Mouse (Mus musculus): Measurements from ENCODE around the gene Zfp825. TPM values are rescaled to one million over a fixed set of nuclear protein-coding genes. Genes with fewer than 3 reads are reported as not detected.
"Not testable (repeated sequence)": the region's sequence is repeated elsewhere in the genome, so short reads cannot be mapped to it uniquely, and the experiment has no call there.

The Zfp825 gene
- polyA plus RNA-seq, 1 experiment from 2014 or later: 14.8 TPM

GRCm38 (mm10) chr13:74499696-74500095 lies 5.9 kb upstream of the Zfp825 start:
- not testable (repeated sequence) for ATAC-seq (ENCODE audit: insufficient number of reproducible peaks, low FRiP score); H3K27me3 ChIP-seq (replicated peaks); H3K36me3 ChIP-seq; H3K4me3 ChIP-seq; H3K27ac ChIP-seq (ENCODE audit: poor library complexity, severe bottlenecking); H3K4me1 ChIP-seq (replicated peaks); H3K9me3 ChIP-seq (replicated peaks); H3K9ac ChIP-seq; H3K4me2 ChIP-seq
- 55% methylated on average over 1 of the region's 1 CpGs for WGBS

- H3K4me3 ChIP-seq; H3K9me3 ChIP-seq (replicated peaks); H3K4me1 ChIP-seq (replicated peaks); H3K27ac ChIP-seq (ENCODE audit: poor library complexity, severe bottlenecking); H3K36me3 ChIP-seq; H3K9ac ChIP-seq; H3K4me2 ChIP-seq; ATAC-seq (ENCODE audit: insufficient number of reproducible peaks, low FRiP score); H3K27me3 ChIP-seq (replicated peaks): not testable (repeated sequence)
- 85% methylated on average over 3 of the region's 3 CpGs for WGBS
These were observed 9.5 kb downstream of the Zfp825 start for GRCm38 (mm10) chr13:74484326-74484725.

- not testable (repeated sequence) for H3K36me3 ChIP-seq; H3K9me3 ChIP-seq (replicated peaks); H3K9ac ChIP-seq; H3K27ac ChIP-seq (ENCODE audit: poor library complexity, severe bottlenecking); H3K4me1 ChIP-seq (replicated peaks); H3K27me3 ChIP-seq (replicated peaks); H3K4me3 ChIP-seq; H3K4me2 ChIP-seq; ATAC-seq (ENCODE audit: insufficient number of reproducible peaks, low FRiP score)
- WGBS: 89% methylated on average over 2 of the region's 2 CpGs
These were observed 22.3 kb downstream of the Zfp825 start for GRCm38 (mm10) chr13:74471468-74471867.

GRCm38 (mm10) chr13:74462699-74463385 lies 30.9 kb downstream of the Zfp825 start:
- peak overlapping the region; percentile 77 for H3K9ac ChIP-seq
- peak; percentile 98 for ATAC-seq (ENCODE audit: insufficient number of reproducible peaks, low FRiP score)
- peak overlapping the region; percentile 73 for H3K4me3 ChIP-seq
- H3K9me3 ChIP-seq (replicated peaks): no peaks in the 10 kb centered on the region
- peak overlapping the region; percentile 78 for H3K4me2 ChIP-seq
- H3K4me1 ChIP-seq (replicated peaks): no peaks in the 10 kb centered on the region; the same call in 1 of the 2 replicates
- no peaks in the 10 kb centered on the region for H3K27me3 ChIP-seq (replicated peaks)
- H3K27ac ChIP-seq (ENCODE audit: poor library complexity, severe bottlenecking): peak overlapping the region; percentile 97
- no peaks in the 10 kb centered on the region for H3K36me3 ChIP-seq
- WGBS: under 1% methylated on average over 23 of the region's 23 CpGs

- 3% methylated on average over 7 of the region's 7 CpGs for WGBS
- H3K9ac ChIP-seq: peak overlapping the region; percentile 77
These were observed 31.5 kb downstream of the Zfp825 start for GRCm38 (mm10) chr13:74462318-74462698.

GRCm38 (mm10) chr13:74439895-74440294 lies 53.9 kb downstream of the Zfp825 start:
- WGBS: 21% methylated on average over 19 of the region's 19 CpGs

More at GRCm38 (mm10) chr13:74462318-74462698, 31.5 kb downstream of the Zfp825 start:
- Histone ChIP-seq H3K4me3 (peak overlapping the region; percentile 73), H3K27ac (ENCODE audit: poor library complexity, severe bottlenecking) (peak overlapping the region; percentile 97), H3K4me2 (peak overlapping the region; percentile 78)
- not testable (repeated sequence) for ATAC-seq (ENCODE audit: insufficient number of reproducible peaks, low FRiP score); H3K36me3 ChIP-seq; H3K4me1 ChIP-seq (replicated peaks); H3K9me3 ChIP-seq (replicated peaks); H3K27me3 ChIP-seq (replicated peaks)

More at GRCm38 (mm10) chr13:74439895-74440294, 53.9 kb downstream of the Zfp825 start:
- Histone ChIP-seq H3K27me3 (replicated peaks) (no peaks in the 10 kb centered on the region), H3K4me1 (replicated peaks) (no peaks in the 10 kb centered on the region), H3K4me3 (no peak overlapping the region), H3K27ac (ENCODE audit: poor library complexity, severe bottlenecking) (no peak overlapping the region), H3K9ac (no peak overlapping the region), H3K4me2 (no peak overlapping the region; the same call in 1 of the 2 replicates), H3K36me3 (peaks cover 25% of the 10 kb centered on the region), H3K9me3 (replicated peaks) (peaks cover 38% of the 10 kb centered on the region)
- no peak for ATAC-seq (ENCODE audit: insufficient number of reproducible peaks, low FRiP score)

Other genes with a start within 250 kb of the Zfp825 start
- gene Ahrr, start 201.7 kb downstream of the Zfp825 start, polyA plus RNA-seq (2016; fragmentation: Nextera tagmentation; extraction: Ambion mirVana): 0.73 and 0.82 TPM in 2 replicates
- gene Pdcd6, start 176.4 kb downstream of the Zfp825 start, polyA plus RNA-seq (2016; fragmentation: Nextera tagmentation; extraction: Ambion mirVana): 87.5 and 89.2 TPM in 2 replicates
- 450 and 465 TPM in 2 replicates for gene Sdha, start 143.7 kb downstream of the Zfp825 start, polyA plus RNA-seq (2016; fragmentation: Nextera tagmentation; extraction: Ambion mirVana)
- 48.7 and 54.9 TPM in 2 replicates for gene Ccdc127, start 143.7 kb downstream of the Zfp825 start, polyA plus RNA-seq (2016; fragmentation: Nextera tagmentation; extraction: Ambion mirVana)
- 0.87 and 1.5 TPM in 2 replicates for gene Lrrc14b, start 130.0 kb downstream of the Zfp825 start, polyA plus RNA-seq (2016; fragmentation: Nextera tagmentation; extraction: Ambion mirVana)
- 2.9 and 3.3 TPM in 2 replicates for gene Zfp72, start 103.2 kb downstream of the Zfp825 start, polyA plus RNA-seq (2016; fragmentation: Nextera tagmentation; extraction: Ambion mirVana)
- gene Ftl1-ps1, start 94.3 kb downstream of the Zfp825 start, polyA plus RNA-seq (2016; fragmentation: Nextera tagmentation; extraction: Ambion mirVana): 67.9 and 72.3 TPM in 2 replicates
- gene Erap1, start 145.6 kb upstream of the Zfp825 start, polyA plus RNA-seq (2016; fragmentation: Nextera tagmentation; extraction: Ambion mirVana): 9.3 and 17.5 TPM in 2 replicates